Mouse (Mus musculus) erythroblast, embryonic 14.5 days (primary cell): ENCODE data around the gene Armc2. TPM values are rescaled to one million over a fixed set of nuclear protein-coding genes. Genes with fewer than 3 reads are reported as not detected.
"Not testable (repeated sequence)": the region's sequence is repeated elsewhere in the genome, so short reads cannot be mapped to it uniquely, and the experiment has no call there.

Source experiments
- H3K27me3 ChIP-seq: 2 replicates; pipeline ENCODE4 v1.6.1; 2012; ENCODE audit warnings: inconsistent platforms; ENCODE audit not compliant: control insufficient read depth
- H3K36me3 ChIP-seq: 2 replicates; pipeline ENCODE4 v1.6.1; 2012; ENCODE audit warnings: mild to moderate bottlenecking, inconsistent platforms; ENCODE audit not compliant: control insufficient read depth
- H3K4me1 ChIP-seq: 2 replicates; pipeline ENCODE4 v1.6.1; 2012; ENCODE audit warnings: inconsistent platforms; ENCODE audit not compliant: control insufficient read depth
- H3K4me3 ChIP-seq: replicated peaks from 2 replicates; pipeline ENCODE3; 2012; ENCODE audit warnings: moderate library complexity, mild to moderate bottlenecking, inconsistent platforms
- H3K9me3 ChIP-seq: 2 replicates; pipeline ENCODE4 v1.6.1; 2012; ENCODE audit warnings: low read length, inconsistent platforms, mixed read lengths; ENCODE audit not compliant: control insufficient read depth
- GATA1 ChIP-seq: IDR thresholded peaks from 2 replicates; pipeline ENCODE4 v1.6.1; 2012; ENCODE audit warnings: low read length, inconsistent platforms, mixed read lengths
- TAL1 ChIP-seq: IDR thresholded peaks from 3 replicates; pipeline ENCODE4 v1.6.1; 2012; ENCODE audit warnings: low read length, inconsistent platforms, mixed read lengths
- polyA plus RNA-seq: library from polyadenylated mRNA; stranded (reverse); fragments of >175 nt; gene quantifications from 2 replicates; pipeline ENCODE4 v1.2.3, GENCODE M21; 2012

The Armc2 gene
- polyA plus RNA-seq, 1 experiment: not detected

GRCm38 (mm10) chr10:41958677-41959274, 59.5 kb downstream of the Armc2 start:
- Histone ChIP-seq H3K4me3 (no peak overlapping the region), H3K27me3 (no peaks in the 10 kb centered on the region), H3K9me3 (no peaks in the 10 kb centered on the region), H3K36me3 (no peaks in the 10 kb centered on the region), H3K4me1 (peaks cover under 1% of the 10 kb centered on the region; the same call in 1 of the 2 replicates)
- TF ChIP-seq GATA1 (no peak), TAL1 (no peak)

- Histone ChIP-seq H3K27me3 (no peaks in the 10 kb centered on the region), H3K9me3 (no peaks in the 10 kb centered on the region)
Measured at GRCm38 (mm10) chr10:41957421-41958225, 60.6 kb downstream of the Armc2 start.

DNA sequence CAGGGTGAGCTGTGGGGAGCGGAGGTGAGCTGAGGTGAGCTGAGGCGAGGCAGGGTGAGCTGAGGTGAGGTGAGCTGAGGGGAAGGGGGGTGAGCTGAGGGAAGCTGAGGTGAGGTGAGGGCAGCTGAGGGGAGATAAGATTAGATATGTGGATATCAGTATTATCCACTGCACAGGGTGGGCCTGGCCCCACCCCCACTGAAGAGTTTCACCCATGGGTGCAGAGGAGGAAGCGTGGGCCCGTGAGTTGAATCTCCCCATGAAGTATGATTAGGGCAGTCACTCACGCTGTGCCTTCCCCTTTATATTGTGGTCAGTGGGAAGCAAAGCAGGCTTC, 64.7 kb downstream of the Armc2 start:
- TF ChIP-seq TAL1: no peak
- TF ChIP-seq GATA1: no peak
- H3K27me3 ChIP-seq: no peaks in the 10 kb centered on the region
- peaks cover 6% of the 10 kb centered on the region; the same call in 1 of the 2 replicates for H3K4me1 ChIP-seq
- no peaks in the 10 kb centered on the region for H3K36me3 ChIP-seq
- H3K9me3 ChIP-seq: no peaks in the 10 kb centered on the region
- H3K4me3 ChIP-seq: no peak overlapping the region

More at GRCm38 (mm10) chr10:41957421-41958225, 60.6 kb downstream of the Armc2 start:
- TF ChIP-seq TAL1: no peak
- no peak for TF ChIP-seq GATA1
- H3K4me1 ChIP-seq: peaks cover 6% of the 10 kb centered on the region; the same call in 1 of the 2 replicates
- no peaks in the 10 kb centered on the region for H3K36me3 ChIP-seq
- H3K4me3 ChIP-seq: no peak overlapping the region

- Histone ChIP-seq H3K27me3 (no peaks in the 10 kb centered on the region), H3K4me1 (peaks cover 6% of the 10 kb centered on the region; the same call in 1 of the 2 replicates), H3K9me3 (no peaks in the 10 kb centered on the region), H3K36me3 (no peaks in the 10 kb centered on the region), H3K4me3 (no peak overlapping the region)
- TF ChIP-seq GATA1 (no peak), TAL1 (no peak)
Measured at GRCm38 (mm10) chr10:41952850-41953527, 65.3 kb downstream of the Armc2 start.

DNA sequence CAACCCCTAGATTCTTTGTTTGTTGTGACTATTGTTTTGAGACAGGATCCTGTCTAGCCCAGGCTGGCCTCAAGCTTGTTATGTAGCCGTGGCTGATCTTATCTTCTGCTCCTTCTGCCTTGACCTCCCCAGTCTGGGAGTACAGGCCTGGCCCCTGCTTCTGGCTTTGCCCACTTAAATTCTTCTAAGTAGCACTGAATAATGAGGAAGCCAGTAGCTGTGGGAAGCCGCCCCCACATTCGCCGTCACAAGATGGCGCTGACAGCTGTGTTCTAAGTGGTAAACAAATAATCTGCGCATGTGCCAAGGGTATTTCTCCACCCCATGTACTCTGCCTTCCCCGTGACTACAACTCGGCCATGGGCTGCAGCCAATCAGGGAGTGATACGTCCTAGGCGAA, 65.9 kb downstream of the Armc2 start:
- H3K27me3 ChIP-seq, H3K4me1 ChIP-seq, H3K9me3 ChIP-seq, H3K4me3 ChIP-seq, H3K36me3 ChIP-seq: not testable (repeated sequence)

DNA sequence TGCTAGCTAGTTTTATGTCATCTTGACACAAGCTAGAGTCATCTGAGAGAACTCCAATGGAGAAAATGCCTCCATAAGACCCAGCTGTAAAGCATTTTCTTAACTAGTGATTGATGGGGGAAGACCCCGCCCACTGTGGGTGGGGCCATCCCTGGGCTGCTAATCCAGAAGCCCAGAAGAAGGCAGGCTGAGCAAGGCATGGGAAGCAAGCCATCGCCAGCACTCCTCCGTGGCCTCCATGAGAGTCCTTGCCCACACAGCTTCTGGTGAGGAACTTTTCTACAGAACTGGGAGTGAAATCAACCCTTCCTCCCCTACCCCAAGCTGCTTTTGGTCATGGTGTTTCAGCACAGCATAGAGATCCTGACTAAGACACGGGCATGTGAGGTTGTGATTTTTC, 79.2 kb downstream of the Armc2 start:
- H3K36me3 ChIP-seq: no peaks in the 10 kb centered on the region
- H3K27me3 ChIP-seq: peaks cover 20% of the 10 kb centered on the region
- H3K9me3 ChIP-seq: peaks cover 3% of the 10 kb centered on the region
- H3K4me3 ChIP-seq: no peak overlapping the region
- peaks cover 5% of the 10 kb centered on the region for H3K4me1 ChIP-seq
- no peak for TF ChIP-seq TAL1
- TF ChIP-seq GATA1: no peak

- Histone ChIP-seq H3K27me3 (peaks cover 20% of the 10 kb centered on the region), H3K36me3 (no peaks in the 10 kb centered on the region), H3K9me3 (peaks cover 3% of the 10 kb centered on the region), H3K4me3 (no peak overlapping the region), H3K4me1 (peaks cover 5% of the 10 kb centered on the region)
- TF ChIP-seq GATA1: no peak
- no peak for TF ChIP-seq TAL1
Measured at GRCm38 (mm10) chr10:41937176-41937575, 81.1 kb downstream of the Armc2 start.

GRCm38 (mm10) chr10:41936100-41936499, 82.1 kb downstream of the Armc2 start:
- H3K36me3 ChIP-seq: no peaks in the 10 kb centered on the region
- H3K4me1 ChIP-seq: peaks cover 5% of the 10 kb centered on the region
- TF ChIP-seq GATA1 (no peak), TAL1 (no peak)
- peaks cover 23% of the 10 kb centered on the region for H3K27me3 ChIP-seq
- no peak overlapping the region for H3K4me3 ChIP-seq
- peaks cover 3% of the 10 kb centered on the region for H3K9me3 ChIP-seq

DNA sequence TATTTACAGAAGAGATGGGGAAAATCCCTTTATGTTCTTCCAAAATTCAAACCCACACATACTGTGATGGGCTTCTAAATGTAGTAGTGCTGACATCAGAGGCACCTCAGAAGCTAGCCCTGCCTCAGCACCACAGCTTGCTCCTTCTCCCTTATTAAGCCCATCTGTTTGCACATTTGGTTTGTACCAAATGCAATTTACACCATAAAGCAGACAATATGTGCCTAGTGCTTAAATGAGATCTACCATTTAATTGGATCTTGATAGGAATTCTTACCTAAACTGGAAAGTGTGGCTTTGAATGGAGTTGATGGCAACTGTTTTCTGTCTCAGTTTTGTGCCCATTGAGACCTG, 82.8 kb downstream of the Armc2 start:
- Histone ChIP-seq H3K36me3 (no peaks in the 10 kb centered on the region), H3K4me1 (peaks cover 5% of the 10 kb centered on the region), H3K9me3 (peaks cover 3% of the 10 kb centered on the region), H3K27me3 (peaks cover 23% of the 10 kb centered on the region), H3K4me3 (no peak overlapping the region)
- TF ChIP-seq TAL1 (no peak), GATA1 (no peak)
